Mouse (Mus musculus) CH12.LX (cell line): ENCODE data around the gene Ednra. TPM values are rescaled to one million over a fixed set of nuclear protein-coding genes. Genes with fewer than 3 reads are reported as not detected.
"Not testable (repeated sequence)": the region's sequence is repeated elsewhere in the genome, so short reads cannot be mapped to it uniquely, and the experiment has no call there.

Source experiments
- DNase-seq: peaks from one replicate; pipeline ENCODE4 v3.0.0-alpha.2; 2013; ENCODE audit errors: extremely low read depth
- H3K27ac ChIP-seq: 2 replicates; pipeline ENCODE4 v1.5.1; 2012; ENCODE audit warnings: low read depth, mild to moderate bottlenecking, control low read depth, moderate library complexity; ENCODE audit not compliant: insufficient read depth
- H3K27me3 ChIP-seq: replicated peaks from 2 replicates; pipeline ENCODE3; 2012; ENCODE audit warnings: inconsistent platforms
- H3K36me3 ChIP-seq, 2 experiments: replicated peaks in 1 of 2; 2 replicates each; pipeline versions ENCODE3 to v1.6.1; 2012; ENCODE audit warnings: inconsistent platforms in 1 of 2, low read length in 1 of 2, mild to moderate bottlenecking in 1 of 2, mixed read lengths in 1 of 2, moderate library complexity in 1 of 2; ENCODE audit not compliant: control insufficient read depth in 1 of 2, insufficient read depth in 1 of 2
- H3K4me1 ChIP-seq, 2 experiments: 2 replicates each; pipeline ENCODE4 v1.6.1; 2012; ENCODE audit warnings: inconsistent platforms in 1 of 2, moderate library complexity in 1 of 2; ENCODE audit not compliant: insufficient read depth in 2 of 2, control insufficient read depth in 1 of 2
- H3K4me2 ChIP-seq: 2 replicates; pipeline ENCODE4 v1.6.1; 2012; ENCODE audit warnings: low read depth, mild to moderate bottlenecking, control low read depth; ENCODE audit not compliant: poor library complexity, insufficient read depth, severe bottlenecking
- H3K4me3 ChIP-seq, 3 experiments: fragments of 150-350 bp in 1 of 3; sonication (generic) in 1 of 3; replicated peaks in 1 of 3; 2 replicates each; pipeline versions ENCODE3 to v1.5.1; 2011 to 2012; ENCODE audit warnings: low read depth in 2 of 3, low read length in 2 of 3, mild to moderate bottlenecking in 2 of 3, moderate library complexity in 2 of 3, control low read depth in 1 of 3, improper control_type of control experiment in 1 of 3, inconsistent platforms in 1 of 3, mixed read lengths in 1 of 3; ENCODE audit not compliant: poor library complexity in 1 of 3
- H3K79me2 ChIP-seq: replicated peaks from 2 replicates; pipeline ENCODE4 v1.6.1; 2012; ENCODE audit warnings: mild to moderate bottlenecking, moderate library complexity; ENCODE audit not compliant: control insufficient read depth, poor library complexity, insufficient read depth, severe bottlenecking; ENCODE audit errors: extremely low read depth
- H3K9ac ChIP-seq: 2 replicates; pipeline ENCODE4 v1.6.1; 2012; ENCODE audit warnings: low read depth, mild to moderate bottlenecking, control low read depth, moderate library complexity; ENCODE audit not compliant: insufficient read depth
- H3K9me3 ChIP-seq: replicated peaks from 2 replicates; pipeline ENCODE3; 2012; ENCODE audit warnings: low read length, inconsistent platforms, mixed read lengths
- BHLHE40 ChIP-seq: IDR thresholded peaks from 2 replicates; pipeline ENCODE4 v1.6.1; 2011; ENCODE audit warnings: mild to moderate bottlenecking, low read depth, low read length, improper control_type of control experiment
- E2F4 ChIP-seq: IDR thresholded peaks from 2 replicates; pipeline ENCODE4 v1.6.1; 2011; ENCODE audit warnings: low read depth, low read length, improper control_type of control experiment; ENCODE audit not compliant: insufficient replicate concordance
- ELF1 ChIP-seq: IDR thresholded peaks from 2 replicates; pipeline ENCODE4 v1.6.1; 2014; ENCODE audit warnings: low read depth, mild to moderate bottlenecking, inconsistent platforms, low read length, improper control_type of control experiment
- ETS1 ChIP-seq: conservative IDR thresholded peaks from 2 replicates; pipeline ENCODE4 v1.6.1; 2012; ENCODE audit warnings: low read depth, mild to moderate bottlenecking, inconsistent platforms, low read length, improper control_type of control experiment, moderate library complexity
- GABPA ChIP-seq: IDR thresholded peaks from 2 replicates; pipeline ENCODE4 v1.6.1; 2012; ENCODE audit warnings: low read depth, low read length, improper control_type of control experiment, inconsistent platforms; ENCODE audit not compliant: insufficient replicate concordance
- HCFC1 ChIP-seq: IDR thresholded peaks from 2 replicates; pipeline ENCODE4 v1.6.1; 2012; ENCODE audit warnings: low read depth, mild to moderate bottlenecking, inconsistent platforms, low read length, improper control_type of control experiment
- IRF4 ChIP-seq: IDR thresholded peaks from 2 replicates; pipeline ENCODE4 v1.6.1; 2014; ENCODE audit warnings: low read depth, mild to moderate bottlenecking, inconsistent platforms, low read length, improper control_type of control experiment
- JUN ChIP-seq: IDR thresholded peaks from 2 replicates; pipeline ENCODE4 v1.6.1; 2011; ENCODE audit warnings: low read depth, mild to moderate bottlenecking, low read length, improper control_type of control experiment, moderate library complexity; ENCODE audit not compliant: insufficient read depth
- JUND ChIP-seq: conservative IDR thresholded peaks from 2 replicates; pipeline ENCODE4 v1.6.1; 2011; ENCODE audit warnings: low read depth, low read length, improper control_type of control experiment
- KAT2A ChIP-seq: IDR thresholded peaks from 2 replicates; pipeline ENCODE4 v1.6.1; 2012; ENCODE audit warnings: low read length, improper control_type of control experiment, inconsistent platforms; ENCODE audit not compliant: insufficient replicate concordance
- MAFK ChIP-seq: IDR thresholded peaks from 2 replicates; pipeline ENCODE4 v1.6.1; 2011; ENCODE audit warnings: low read length, improper control_type of control experiment; ENCODE audit not compliant: insufficient replicate concordance
- MAX ChIP-seq: IDR thresholded peaks from 2 replicates; pipeline ENCODE4 v1.6.1; 2011; ENCODE audit warnings: low read length, improper control_type of control experiment
- MEF2A ChIP-seq: IDR thresholded peaks from 2 replicates; pipeline ENCODE4 v1.6.1; 2014; ENCODE audit warnings: low read depth, mild to moderate bottlenecking, inconsistent platforms, low read length, improper control_type of control experiment, borderline replicate concordance
- MXI1 ChIP-seq: IDR thresholded peaks from 2 replicates; pipeline ENCODE4 v1.6.1; 2011; ENCODE audit warnings: mild to moderate bottlenecking, low read depth, low read length, improper control_type of control experiment
- MYC ChIP-seq: IDR thresholded peaks from 2 replicates; pipeline ENCODE4 v1.6.1; 2011; ENCODE audit warnings: low read depth, mild to moderate bottlenecking, improper control_type of control experiment, low read length
- NRF1 ChIP-seq: IDR thresholded peaks from 2 replicates; pipeline ENCODE4 v1.6.1; 2014; ENCODE audit warnings: low read depth, mild to moderate bottlenecking, inconsistent platforms, low read length, improper control_type of control experiment, moderate library complexity
- PAX5 ChIP-seq: IDR thresholded peaks from 2 replicates; pipeline ENCODE4 v1.6.1; 2012; ENCODE audit warnings: low read length, inconsistent platforms, mixed read lengths
- POLR2A ChIP-seq: IDR thresholded peaks from 2 replicates; pipeline ENCODE4 v1.6.1; 2011; ENCODE audit warnings: low read depth, mild to moderate bottlenecking, improper control_type of control experiment, low read length
- RAD21 ChIP-seq: IDR thresholded peaks from 2 replicates; pipeline ENCODE4 v1.6.1; 2011; ENCODE audit warnings: low read depth, mild to moderate bottlenecking, low read length, improper control_type of control experiment, moderate library complexity
- RCOR1 ChIP-seq: conservative IDR thresholded peaks from 2 replicates; pipeline ENCODE4 v1.6.1; 2012; ENCODE audit warnings: low read depth, mild to moderate bottlenecking, inconsistent platforms, low read length, improper control_type of control experiment
- SMC3 ChIP-seq: IDR thresholded peaks from 2 replicates; pipeline ENCODE4 v1.6.1; 2011; ENCODE audit warnings: low read depth, low read length, improper control_type of control experiment
- USF2 ChIP-seq: conservative IDR thresholded peaks from 2 replicates; pipeline ENCODE4 v1.6.1; 2011; ENCODE audit warnings: low read depth, low read length, improper control_type of control experiment
- ZC3H11A ChIP-seq: IDR thresholded peaks from 2 replicates; pipeline ENCODE4 v1.6.1; 2012; ENCODE audit warnings: low read depth, mild to moderate bottlenecking, inconsistent platforms, low read length, improper control_type of control experiment
- ZKSCAN1 ChIP-seq: IDR thresholded peaks from 2 replicates; pipeline ENCODE4 v1.6.1; 2012; ENCODE audit warnings: low read depth, inconsistent platforms, low read length, improper control_type of control experiment, borderline replicate concordance
- ZMIZ1 ChIP-seq: IDR thresholded peaks from 2 replicates; pipeline ENCODE4 v1.6.1; 2012; ENCODE audit warnings: low read depth, mild to moderate bottlenecking, inconsistent platforms, low read length, improper control_type of control experiment
- ZNF384 ChIP-seq: IDR thresholded peaks from 2 replicates; pipeline ENCODE4 v1.6.1; 2012; ENCODE audit warnings: low read depth, low read length, improper control_type of control experiment, inconsistent platforms
- dilution Hi-C: fragments of 300-500 bp; cut with MboI; formaldehyde crosslinking; loops from 2 replicates; pipeline ENCODE4 v1.14.3; 2020; ENCODE audit warnings: low sequenced_read_pairs; ENCODE audit not compliant: extremely low pct_unique_long_range_greater_than_20kb, extremely low pct_ligation_motif_present
- in situ Hi-C: fragments of 300-500 bp; cut with MboI; formaldehyde crosslinking; loops from 3 replicates; pipeline ENCODE4 v1.14.3; 2019; ENCODE audit warnings: low sequenced_read_pairs, low pct_ligation_motif_present, low pct_unique_long_range_greater_than_20kb, mixed read lengths
- polyA plus RNA-seq: library from polyadenylated mRNA; unstranded; fragments of >175 nt; gene quantifications from 2 replicates; pipeline ENCODE4 v1.2.1, GENCODE M21; 2012; ENCODE audit warnings: low read depth; ENCODE audit not compliant: insufficient read length
- total RNA-seq, 2 experiments: library from RNA; depleted of rRNA; stranded (reverse); fragments of 300-350 nt in 1 of 2; fragments of >200 nt in 1 of 2; gene quantifications; 2 replicates each; pipeline ENCODE4 v1.2.3; 2012 to 2014

The Ednra gene
- total and polyA plus RNA-seq, 3 experiments = 0.08 to 0.09 TPM; not detected in 1

GRCm38 (mm10) chr8:77695070-77695469 is 29.2 kb downstream of the Ednra start:
- no peak for TF ChIP-seq MEF2A
- no peak for TF ChIP-seq NRF1
- no peak for TF ChIP-seq ELF1
- TF ChIP-seq MXI1 = no peak
- no peak for TF ChIP-seq SMC3
- TF ChIP-seq IRF4 = no peak
- no peak for TF ChIP-seq POLR2A
- TF ChIP-seq ZMIZ1 = no peak
- TF ChIP-seq JUND = no peak
- no peak for TF ChIP-seq MAX
- TF ChIP-seq ZKSCAN1 = no peak
- TF ChIP-seq RAD21 = no peak
- no peak for TF ChIP-seq RCOR1
- TF ChIP-seq HCFC1 = no peak
- no peaks in the 10 kb centered on the region for H3K27me3 ChIP-seq
- H3K9me3 ChIP-seq = no peaks in the 10 kb centered on the region
- in situ Hi-C loops = no loop called here
- no peak overlapping the region for H3K27ac ChIP-seq
- dilution Hi-C loops = no loop called here
- DNase-seq = no peak
- H3K9ac ChIP-seq = no peak overlapping the region
- no peaks in the 10 kb centered on the region for H3K36me3 ChIP-seq
- no peak overlapping the region for H3K4me2 ChIP-seq
- H3K79me2 ChIP-seq = no peaks in the 10 kb centered on the region
- no peak overlapping the region for H3K4me3 ChIP-seq
- H3K4me1 ChIP-seq = no peaks in the 10 kb centered on the region

GRCm38 (mm10) chr8:77694588-77694987 is 29.7 kb downstream of the Ednra start:
- H3K27me3 ChIP-seq = no peaks in the 10 kb centered on the region
- H3K9ac ChIP-seq = no peak overlapping the region
- TF ChIP-seq PAX5 = no peak
- no peak for TF ChIP-seq POLR2A
- TF ChIP-seq JUN = no peak
- no peak for TF ChIP-seq NRF1
- no peak for TF ChIP-seq MAFK
- TF ChIP-seq KAT2A = no peak
- no peak for TF ChIP-seq GABPA
- TF ChIP-seq ETS1 = no peak
- no peak for TF ChIP-seq ZNF384
- no peak for TF ChIP-seq E2F4
- TF ChIP-seq MYC = no peak
- TF ChIP-seq IRF4 = no peak
- TF ChIP-seq USF2 = no peak
- no peak for TF ChIP-seq MXI1
- TF ChIP-seq BHLHE40 = no peak
- no peak for TF ChIP-seq ZC3H11A
- TF ChIP-seq RCOR1 = no peak
- dilution Hi-C loops = no loop called here
- in situ Hi-C loops = no loop called here
- no peaks in the 10 kb centered on the region for H3K79me2 ChIP-seq
- H3K4me2 ChIP-seq = no peak overlapping the region
- no peaks in the 10 kb centered on the region for H3K9me3 ChIP-seq
- DNase-seq = no peak
- no peaks in the 10 kb centered on the region for H3K36me3 ChIP-seq
- no peak overlapping the region for H3K4me3 ChIP-seq
- no peaks in the 10 kb centered on the region for H3K4me1 ChIP-seq
- no peak overlapping the region for H3K27ac ChIP-seq

DNA sequence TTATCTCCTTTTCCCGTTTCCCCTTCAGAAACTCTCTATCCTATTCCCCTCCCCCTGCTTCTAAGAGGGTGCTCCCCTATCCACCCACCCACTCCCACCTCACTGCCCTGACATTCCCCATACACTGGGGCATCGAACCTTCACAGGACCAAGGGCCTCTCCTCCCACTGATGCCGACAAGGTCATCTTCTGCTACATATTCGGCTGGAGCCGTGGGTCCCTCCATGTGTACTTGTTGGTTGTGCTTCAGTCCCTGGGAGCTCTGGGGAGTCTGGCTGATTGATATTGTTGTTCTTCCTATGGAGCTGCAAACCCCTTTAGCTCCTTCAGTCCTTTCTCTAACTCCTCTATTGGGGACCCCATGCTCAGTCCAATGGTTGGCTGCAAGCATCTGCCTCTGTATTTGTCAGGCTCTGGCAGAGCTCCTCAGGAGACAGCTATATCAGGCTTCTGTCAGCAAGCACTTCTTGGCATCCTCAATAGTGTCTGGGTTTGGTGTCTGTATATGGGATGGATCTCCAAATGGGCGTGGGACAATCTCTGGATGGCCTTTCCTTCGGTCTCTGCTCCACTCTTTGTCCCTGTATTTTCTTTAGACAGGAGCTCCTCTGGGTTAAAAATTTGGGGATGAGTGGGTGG is 34.7 kb downstream of the Ednra start:
- H3K4me2 ChIP-seq, dilution Hi-C loops: not testable (repeated sequence)

More for the DNA sequence above, 34.7 kb downstream of the Ednra start:
- DNase-seq, H3K4me3 ChIP-seq, in situ Hi-C loops, H3K9ac ChIP-seq, H3K4me1 ChIP-seq, H3K9me3 ChIP-seq, H3K27me3 ChIP-seq, H3K79me2 ChIP-seq, H3K27ac ChIP-seq, H3K36me3 ChIP-seq: not testable (repeated sequence)
